Mouse (Mus musculus): ENCODE measurements around the gene Synpo2l.

- TF ChIP-seq CTCF (IDR thresholded peaks at IDR 0.05; ENCODE audit: borderline replicate concordance, extremely low read depth, insufficient read depth, insufficient read length) (no peak), POLR2A (IDR thresholded peaks at IDR 0.05; ENCODE audit: borderline replicate concordance, extremely low read depth, insufficient read depth, insufficient read length, poor library complexity, severe bottlenecking) (no peak)
Measured at GRCm38 (mm10) chr14:20682498-20682897, 14.3 kb upstream of the Synpo2l start.

All from brain, embryonic 14.5 days (tissue).